ENCODE assay signal across 14 mouse cellular contexts in genomic region chr16:27443941-27444340, GRCm38 (mm10). TPM values are rescaled to one million over a fixed set of nuclear protein-coding genes. Genes with fewer than 3 reads are reported as not detected.
DNase-seq lines count a peak whose midpoint lies in the region; ATAC-seq and TF ChIP-seq lines count a peak whose summit lies in the region.
"Had no signal": no experiment of that assay in that cellular context is flagged by ENCODE, and none has a peak within 500 bp of the region (broad histone marks: within the 10 kb centered on the region; RNA-seq: fewer than 3 reads in every experiment).

No protein-coding gene starts in this region.

- H3K9ac ChIP-seq in midbrain, embryonic 14.5 days (replicated peaks; ENCODE audit: low read length) = no peak overlapping the region
- H3K9ac ChIP-seq: forebrain, embryonic 13.5 days; hindbrain, embryonic 14.5 days; liver, embryonic 14.5 days; midbrain, embryonic 15.5 days had no signal

- H3K4me2 ChIP-seq in midbrain, embryonic 14.5 days (ENCODE audit: low read length) = no peak overlapping the region
- H3K4me2 ChIP-seq: forebrain, embryonic 13.5 days; hindbrain, embryonic 14.5 days; midbrain, embryonic 15.5 days had no signal

- no peak overlapping the region for H3K27ac ChIP-seq in gastrocnemius, adult 2 months
- H3K27ac ChIP-seq in midbrain, embryonic 14.5 days (replicated peaks; ENCODE audit: low read depth, low read length) = no peak overlapping the region
- H3K27ac ChIP-seq: forebrain, embryonic 13.5 days; hindbrain, embryonic 14.5 days; liver, embryonic 14.5 days; midbrain, embryonic 15.5 days had no signal

- 91% methylated on average over 3 of the region's 3 CpGs for WGBS in midbrain, embryonic 14.5 days

- peak; percentile 42 to 59; a peak in 2 of 4 replicates for ATAC-seq in hematopoietic stem cell, adult 5-6 weeks (replicated peaks in 1 of 2; ENCODE audit: insufficient read depth in 1 of 2, low FRiP score in 2 of 2, low TSS enrichment in 1 of 2, low read depth in 1 of 2, poor library complexity in 2 of 2, severe bottlenecking in 2 of 2)
- ATAC-seq in midbrain, embryonic 14.5 days (ENCODE audit: low FRiP score, low TSS enrichment) = no peak
- ATAC-seq: forebrain, embryonic 13.5 days; midbrain, embryonic 15.5 days had no signal

- H3K36me3 ChIP-seq in midbrain, embryonic 14.5 days (ENCODE audit: control insufficient read depth, insufficient read depth, low read length) = peaks cover 73% of the 10 kb centered on the region

- no peaks in the 10 kb centered on the region for H3K27me3 ChIP-seq in midbrain, embryonic 14.5 days (ENCODE audit: control insufficient read depth, insufficient read depth, low read length)
- H3K27me3 ChIP-seq: forebrain, embryonic 13.5 days; midbrain, embryonic 15.5 days had no signal

- intact Hi-C loops in gastrocnemius, adult 2 months (cut with DNase I) = no loop called here
- intact Hi-C loops in gastrocnemius, postnatal 36 days (cut with DNase I) = no loop called here
- intact Hi-C loops in left cerebral cortex, postnatal 14 days (cut with DNase I) = no loop called here

- no peaks in the 10 kb centered on the region for H3K9me3 ChIP-seq in midbrain, embryonic 14.5 days (ENCODE audit: control insufficient read depth, low read length)
- H3K9me3 ChIP-seq: forebrain, embryonic 13.5 days; midbrain, embryonic 15.5 days had no signal

- H3K4me1 ChIP-seq in midbrain, embryonic 14.5 days (ENCODE audit: control insufficient read depth, insufficient read depth, low read length) = no peaks in the 10 kb centered on the region
- H3K4me1 ChIP-seq: forebrain, embryonic 13.5 days; midbrain, embryonic 15.5 days had no signal

- no peak for DNase-seq in gastrocnemius, adult 2 months
- DNase-seq in gastrocnemius, postnatal 36 days = no peak
- DNase-seq in left cerebral cortex, postnatal 14 days (ENCODE audit: low spot score in 2 of 2) = peak; percentile 12 to 38
- no peak for DNase-seq in left cerebral cortex, adult 9 months (ENCODE audit: low spot score in 2 of 2)
- DNase-seq in CD4-positive, CD25-positive, alpha-beta regulatory T cell, adult 2 months (ENCODE audit: low read depth, low spot score) = peak; percentile 32
- no peak for DNase-seq in yolk sac, embryonic 10.5 days (ENCODE audit: low spot score)
- DNase-seq in midbrain, embryonic 14.5 days = no peak
- DNase-seq: embryo, embryonic 11 days; layer of hippocampus, postnatal 36 days had no signal

- no peak overlapping the region for H3K4me3 ChIP-seq in gastrocnemius, adult 2 months
- no peak overlapping the region for H3K4me3 ChIP-seq in midbrain, embryonic 14.5 days (replicated peaks; ENCODE audit: low read depth, low read length)
- H3K4me3 ChIP-seq: forebrain, embryonic 13.5 days; midbrain, embryonic 15.5 days had no signal

- TF ChIP-seq CTCF in gastrocnemius, adult 2 months (IDR thresholded peaks at IDR 0.05) = peak; percentile 61

RNA-seq across cellular contexts. Expression of gene Ccdc50, which starts 55.3 kb away (rescaled TPM):
- 10 to 100 TPM; 78.4 to 82.4 TPM for total RNA-seq in gastrocnemius, adult 2 months (2021)
- total RNA-seq in gastrocnemius, postnatal 36 days (2021) = 10 to 100 TPM; 61.8 to 70.7 TPM
- total RNA-seq in left cerebral cortex, postnatal 14 days (2021) = 10 to 100 TPM; 67.0 to 69.1 TPM
- total RNA-seq in hematopoietic stem cell, adult 5-6 weeks (2017) = 87.2 and 129 TPM in 2 replicates
- polyA plus RNA-seq in midbrain, embryonic 14.5 days (2014; fragmentation: Nextera tagmentation; extraction: Ambion mirVana) = 74.2 and 80.3 TPM in 2 replicates

Comparison
In these comparisons a context has a peak if more than half of its experiments do, and no peak if none do; other contexts are left out.
1. DNase-seq: peak in left cerebral cortex, postnatal 14 days (2 of 2) and CD4-positive, CD25-positive, alpha-beta regulatory T cell, adult 2 months (single experiment); none in gastrocnemius, adult 2 months (single experiment), gastrocnemius, postnatal 36 days (0 of 2), left cerebral cortex, adult 9 months (0 of 2), yolk sac, embryonic 10.5 days (single experiment) and midbrain, embryonic 14.5 days (single experiment).